Mouse (Mus musculus): ENCODE data around the gene Cntfr. TPM values are rescaled to one million over a fixed set of nuclear protein-coding genes. Genes with fewer than 3 reads are reported as not detected.
"Not testable (repeated sequence)": the region's sequence is repeated elsewhere in the genome, so short reads cannot be mapped to it uniquely, and the experiment has no call there.

Cntfr gene
- polyA plus RNA-seq, 1 experiment, result not detected

GRCm38 (mm10) chr4:41695800-41696199 lies 1.1 kb downstream of the Cntfr start:
- 5% methylated on average over 17 of the region's 38 CpGs for WGBS
- H3K4me3 ChIP-seq (ENCODE audit: insufficient read depth, low read depth, low read length), result peak overlapping the region; percentile 39
- H3K4me1 ChIP-seq (ENCODE audit: control insufficient read depth, insufficient read depth, low read length); H3K27ac ChIP-seq (ENCODE audit: insufficient read depth, low read depth, low read length): not testable (repeated sequence)

- H3K4me1 ChIP-seq (ENCODE audit: control insufficient read depth, insufficient read depth, low read length); H3K4me3 ChIP-seq (ENCODE audit: insufficient read depth, low read depth, low read length); H3K27ac ChIP-seq (ENCODE audit: insufficient read depth, low read depth, low read length): not testable (repeated sequence)
- 36% methylated on average over 4 of the region's 4 CpGs for WGBS
Observed at GRCm38 (mm10) chr4:41693511-41693910, 3.4 kb downstream of the Cntfr start.

- WGBS, result no CpG with 5 or more reads among the region's 4 CpGs
- H3K4me1 ChIP-seq (ENCODE audit: control insufficient read depth, insufficient read depth, low read length); H3K27ac ChIP-seq (ENCODE audit: insufficient read depth, low read depth, low read length); H3K4me3 ChIP-seq (ENCODE audit: insufficient read depth, low read depth, low read length): not testable (repeated sequence)
Observed at GRCm38 (mm10) chr4:41690014-41690413, 6.9 kb downstream of the Cntfr start.

GRCm38 (mm10) chr4:41688562-41688961 lies 8.3 kb downstream of the Cntfr start:
- not testable (repeated sequence) for H3K4me1 ChIP-seq (ENCODE audit: control insufficient read depth, insufficient read depth, low read length); H3K27ac ChIP-seq (ENCODE audit: insufficient read depth, low read depth, low read length); H3K4me3 ChIP-seq (ENCODE audit: insufficient read depth, low read depth, low read length)
- 59% methylated on average over 1 of the region's 1 CpGs for WGBS

DNA sequence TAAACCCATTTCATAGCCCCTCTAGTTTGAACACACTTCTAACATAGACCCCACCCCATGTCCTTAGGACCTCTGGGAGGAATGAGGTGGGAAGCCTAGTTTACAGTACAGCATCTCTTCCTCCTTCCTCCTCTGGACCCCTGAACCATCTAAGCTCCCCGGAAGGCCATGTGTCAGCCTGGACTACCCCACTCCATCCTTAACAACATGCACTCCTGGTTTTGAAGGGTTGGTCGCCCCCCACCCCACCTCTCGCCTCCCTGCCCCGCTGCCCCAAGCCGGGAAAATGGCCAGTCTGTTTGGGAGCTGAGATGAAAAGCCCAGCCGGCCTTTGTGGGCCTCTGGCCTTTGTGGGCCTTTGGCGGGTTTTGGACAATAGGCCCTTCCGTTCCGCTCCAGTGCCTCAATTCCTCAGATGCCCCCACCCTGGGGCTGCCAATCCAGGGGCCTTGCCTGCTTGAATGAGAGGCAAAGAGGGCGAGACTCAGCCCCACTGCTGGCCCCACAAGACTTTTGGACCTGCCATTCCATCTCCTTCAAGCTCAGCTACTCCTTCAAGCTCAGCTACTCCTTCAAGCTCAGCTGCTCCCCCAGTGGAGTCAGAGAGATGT lies 10.9 kb downstream of the Cntfr start:
- not testable (repeated sequence) for H3K4me3 ChIP-seq (ENCODE audit: insufficient read depth, low read depth, low read length); H3K27ac ChIP-seq (ENCODE audit: insufficient read depth, low read depth, low read length)
- 54% methylated on average over 10 of the region's 10 CpGs for WGBS
- H3K4me1 ChIP-seq (ENCODE audit: control insufficient read depth, insufficient read depth, low read length), result peaks cover 22% of the 10 kb centered on the region

GRCm38 (mm10) chr4:41684931-41685453 lies 11.9 kb downstream of the Cntfr start:
- not testable (repeated sequence) for H3K27ac ChIP-seq (ENCODE audit: insufficient read depth, low read depth, low read length); H3K4me3 ChIP-seq (ENCODE audit: insufficient read depth, low read depth, low read length)
- 2% methylated on average over 13 of the region's 14 CpGs for WGBS
- peaks cover 27% of the 10 kb centered on the region for H3K4me1 ChIP-seq (ENCODE audit: control insufficient read depth, insufficient read depth, low read length)

GRCm38 (mm10) chr4:41684131-41684930 lies 12.6 kb downstream of the Cntfr start:
- H3K27ac ChIP-seq (ENCODE audit: insufficient read depth, low read depth, low read length), result 0 out of 2 replicates have a peak overlapping the region, but pooled peaks have one; percentile 20
- peak overlapping the region; percentile 18 for H3K4me3 ChIP-seq (ENCODE audit: insufficient read depth, low read depth, low read length)
- WGBS, result 11% methylated on average over 25 of the region's 27 CpGs
- H3K4me1 ChIP-seq (ENCODE audit: control insufficient read depth, insufficient read depth, low read length), result peaks cover 33% of the 10 kb centered on the region

GRCm38 (mm10) chr4:41683303-41683702 lies 13.6 kb downstream of the Cntfr start:
- not testable (repeated sequence) for H3K27ac ChIP-seq (ENCODE audit: insufficient read depth, low read depth, low read length)
- Histone ChIP-seq H3K4me3 (ENCODE audit: insufficient read depth, low read depth, low read length) (peak overlapping the region; percentile 29), H3K4me1 (ENCODE audit: control insufficient read depth, insufficient read depth, low read length) (peaks cover 35% of the 10 kb centered on the region)
- 0% methylated on average over 10 of the region's 27 CpGs for WGBS

DNA sequence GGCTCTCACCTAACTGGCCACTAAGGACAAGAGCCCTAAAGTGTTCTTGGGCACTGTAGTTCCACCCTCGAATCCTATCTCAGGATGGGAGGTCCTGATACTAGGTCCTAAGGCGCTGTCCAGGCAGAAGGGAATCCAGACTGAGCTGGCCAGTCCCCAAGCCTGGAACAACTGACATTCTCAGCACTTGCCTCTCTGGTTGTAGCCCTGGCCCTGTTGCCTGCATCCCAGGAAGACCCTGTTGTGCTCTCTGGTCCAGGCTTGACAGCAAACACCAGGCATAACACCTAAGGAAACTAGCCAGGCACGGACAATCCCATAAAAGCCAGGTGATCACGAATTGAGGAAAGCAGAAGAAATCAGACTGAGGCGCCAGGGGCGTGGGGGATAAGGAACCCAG lies 14.1 kb downstream of the Cntfr start:
- no peak overlapping the region for H3K4me3 ChIP-seq (ENCODE audit: insufficient read depth, low read depth, low read length)
- H3K4me1 ChIP-seq (ENCODE audit: control insufficient read depth, insufficient read depth, low read length), result peaks cover 36% of the 10 kb centered on the region
- H3K27ac ChIP-seq (ENCODE audit: insufficient read depth, low read depth, low read length), result 0 out of 2 replicates have a peak overlapping the region, but pooled peaks have one; percentile 70
- TF ChIP-seq CTCF (IDR thresholded peaks at IDR 0.05; ENCODE audit: insufficient read depth, low read depth, low read length) (no peak), POLR2A (IDR thresholded peaks at IDR 0.05; ENCODE audit: insufficient read depth, low read depth, low read length) (no peak)
- WGBS, result 54% methylated on average over 6 of the region's 6 CpGs

DNA sequence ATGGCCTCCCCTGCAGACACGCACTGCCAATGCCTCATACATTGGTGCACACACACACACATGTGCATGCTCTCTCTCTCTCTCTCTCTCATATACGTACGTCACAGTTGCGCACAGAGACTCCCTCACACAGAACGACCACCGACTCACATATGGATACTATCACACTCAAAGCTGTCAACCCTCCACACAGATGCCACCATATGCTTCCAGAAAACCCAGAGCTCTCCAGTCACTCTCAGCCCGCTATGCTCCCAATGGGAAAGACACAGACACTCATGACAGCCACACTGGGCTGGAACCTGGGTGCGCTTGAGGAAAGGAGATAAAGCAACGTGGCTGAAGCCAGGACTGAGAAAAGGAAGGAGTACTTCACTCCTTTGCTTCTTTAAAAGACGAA lies 14.9 kb downstream of the Cntfr start:
- H3K4me1 ChIP-seq (ENCODE audit: control insufficient read depth, insufficient read depth, low read length), result peaks cover 44% of the 10 kb centered on the region
- WGBS, result 71% methylated on average over 10 of the region's 10 CpGs
- TF ChIP-seq POLR2A (IDR thresholded peaks at IDR 0.05; ENCODE audit: insufficient read depth, low read depth, low read length), result no peak
- TF ChIP-seq CTCF (IDR thresholded peaks at IDR 0.05; ENCODE audit: insufficient read depth, low read depth, low read length), result no peak
- no peak overlapping the region for H3K4me3 ChIP-seq (ENCODE audit: insufficient read depth, low read depth, low read length)
- H3K27ac ChIP-seq (ENCODE audit: insufficient read depth, low read depth, low read length), result no peak overlapping the region
